Mouse (Mus musculus): ENCODE measurements around the gene Clba1. TPM values are rescaled to one million over a fixed set of nuclear protein-coding genes. Genes with fewer than 3 reads are reported as not detected.

Gene Clba1
- polyA plus RNA-seq, 1 experiment: 77.8 TPM

DNA sequence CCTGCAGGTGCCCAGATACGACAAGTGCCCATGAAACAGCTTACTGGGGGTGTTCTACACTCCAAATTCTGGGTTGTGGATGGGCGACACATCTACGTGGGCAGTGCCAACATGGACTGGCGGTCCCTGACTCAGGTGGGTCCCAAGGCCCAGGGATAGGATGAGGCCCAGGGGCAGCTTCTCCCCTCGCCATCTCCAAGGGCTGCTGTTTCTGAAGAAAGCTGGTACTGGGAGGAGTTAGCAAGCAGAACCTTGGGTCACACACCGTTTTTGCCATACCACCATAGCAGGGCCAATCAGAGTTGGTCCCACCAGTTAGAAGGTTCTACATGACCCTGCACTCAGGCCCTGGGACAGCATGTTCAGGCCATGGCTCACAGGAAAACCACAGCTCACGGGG is 43.7 kb upstream of the Clba1 start:
- no peaks in the 10 kb centered on the region for H3K27me3 ChIP-seq (ENCODE audit: control insufficient read depth, insufficient read depth, low read length)
- no peaks in the 10 kb centered on the region for H3K36me3 ChIP-seq (ENCODE audit: control insufficient read depth, insufficient read depth, low read length)
- TF ChIP-seq CTCF (IDR thresholded peaks at IDR 0.05; ENCODE audit: control insufficient read depth, insufficient read depth, insufficient replicate concordance, low read depth, low read length) (no peak), POLR2A (IDR thresholded peaks at IDR 0.05; ENCODE audit: control insufficient read depth, low read depth, low read length) (no peak)
- no peak overlapping the region for H3K27ac ChIP-seq (ENCODE audit: control insufficient read depth, insufficient read depth, low read depth, low read length)
- H3K4me1 ChIP-seq (ENCODE audit: control insufficient read depth, insufficient read depth, low read length): peaks cover 8% of the 10 kb centered on the region
- H3K4me3 ChIP-seq (ENCODE audit: control insufficient read depth, low read depth, low read length): no peak overlapping the region

DNA sequence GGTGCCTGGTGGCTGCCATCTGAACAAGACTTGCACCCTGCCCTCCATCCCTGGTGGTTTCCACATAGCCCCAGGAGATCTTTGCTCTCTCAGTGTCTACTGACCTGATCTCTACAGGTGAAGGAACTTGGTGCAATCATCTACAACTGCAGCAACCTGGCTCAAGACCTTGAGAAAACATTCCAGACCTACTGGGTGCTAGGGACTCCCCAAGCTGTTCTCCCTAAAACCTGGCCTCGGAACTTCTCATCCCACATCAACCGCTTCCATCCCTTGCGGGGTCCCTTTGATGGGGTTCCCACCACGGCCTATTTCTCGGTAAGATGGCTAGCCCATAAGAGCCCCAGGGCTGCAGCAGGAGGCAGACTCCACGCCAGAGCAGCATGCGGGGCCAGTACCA is 42.2 kb upstream of the Clba1 start:
- Histone ChIP-seq H3K27me3 (ENCODE audit: control insufficient read depth, insufficient read depth, low read length) (no peaks in the 10 kb centered on the region), H3K4me3 (ENCODE audit: control insufficient read depth, low read depth, low read length) (no peak overlapping the region), H3K27ac (ENCODE audit: control insufficient read depth, insufficient read depth, low read depth, low read length) (no peak overlapping the region), H3K4me1 (ENCODE audit: control insufficient read depth, insufficient read depth, low read length) (no peaks in the 10 kb centered on the region), H3K36me3 (ENCODE audit: control insufficient read depth, insufficient read depth, low read length) (no peaks in the 10 kb centered on the region)
- TF ChIP-seq POLR2A (IDR thresholded peaks at IDR 0.05; ENCODE audit: control insufficient read depth, low read depth, low read length) (no peak), CTCF (IDR thresholded peaks at IDR 0.05; ENCODE audit: control insufficient read depth, insufficient read depth, insufficient replicate concordance, low read depth, low read length) (no peak)

DNA sequence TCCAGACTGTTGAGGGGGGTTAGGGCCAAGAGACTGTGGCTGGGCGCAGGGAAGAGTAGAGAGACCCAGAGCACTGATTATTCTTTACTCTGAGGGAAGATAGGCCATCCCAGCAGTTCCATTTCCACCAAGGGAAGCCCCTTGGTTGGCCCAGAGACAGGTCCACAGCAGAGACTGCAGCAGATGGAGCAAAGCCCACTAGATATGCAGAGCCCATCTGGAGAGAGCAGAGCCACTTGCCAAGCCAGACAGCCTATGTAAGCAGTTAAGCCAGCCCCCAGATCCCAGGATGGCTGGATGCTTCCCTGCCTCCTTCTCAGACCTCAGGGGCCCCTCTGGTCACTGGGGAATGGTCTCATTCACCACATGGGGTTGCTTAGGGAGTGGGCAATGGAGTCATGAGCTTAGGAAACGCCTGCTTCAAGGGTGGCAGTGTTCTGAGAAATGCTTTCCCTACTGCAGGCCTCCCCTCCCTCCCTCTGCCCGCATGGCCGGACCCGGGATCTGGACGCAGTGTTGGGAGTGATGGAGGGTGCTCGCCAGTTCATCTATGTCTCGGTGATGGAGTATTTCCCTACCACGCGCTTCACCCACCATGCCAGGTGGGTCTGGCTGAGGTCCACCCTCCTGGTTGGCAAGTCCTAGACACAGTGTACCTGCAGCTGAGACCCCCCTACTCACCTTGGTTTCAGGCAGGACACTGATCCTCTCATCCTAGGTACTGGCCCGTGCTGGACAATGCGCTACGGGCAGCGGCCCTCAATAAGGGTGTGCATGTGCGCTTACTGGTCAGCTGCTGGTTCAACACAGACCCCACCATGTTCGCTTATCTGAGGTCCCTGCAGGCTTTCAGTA is 41.5 kb upstream of the Clba1 start:
- Histone ChIP-seq H3K27me3 (ENCODE audit: control insufficient read depth, insufficient read depth, low read length) (no peaks in the 10 kb centered on the region), H3K27ac (ENCODE audit: control insufficient read depth, insufficient read depth, low read depth, low read length) (no peak overlapping the region), H3K36me3 (ENCODE audit: control insufficient read depth, insufficient read depth, low read length) (no peaks in the 10 kb centered on the region), H3K4me1 (ENCODE audit: control insufficient read depth, insufficient read depth, low read length) (no peaks in the 10 kb centered on the region), H3K4me3 (ENCODE audit: control insufficient read depth, low read depth, low read length) (no peak overlapping the region)
- TF ChIP-seq POLR2A (IDR thresholded peaks at IDR 0.05; ENCODE audit: control insufficient read depth, low read depth, low read length) (no peak), CTCF (IDR thresholded peaks at IDR 0.05; ENCODE audit: control insufficient read depth, insufficient read depth, insufficient replicate concordance, low read depth, low read length) (no peak)

DNA sequence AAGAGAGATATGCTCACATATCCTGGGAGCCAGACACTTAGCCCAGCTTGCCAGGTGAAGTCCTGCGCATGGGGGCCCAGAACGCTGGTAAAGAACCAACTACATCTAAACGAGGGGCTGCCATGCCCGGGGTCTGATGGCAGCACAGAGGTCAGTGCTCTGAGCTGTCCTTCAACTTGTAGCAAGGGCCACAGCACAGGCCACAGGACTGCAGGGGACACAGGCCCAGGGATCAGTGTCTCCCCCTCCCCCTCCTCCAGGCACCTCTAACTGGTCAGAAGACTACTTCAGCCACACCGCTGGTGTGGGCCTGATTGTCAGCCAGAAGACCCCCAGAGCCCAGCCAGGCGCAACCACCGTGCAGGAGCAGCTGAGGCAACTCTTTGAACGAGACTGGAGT is 40.6 kb upstream of the Clba1 start:
- no peaks in the 10 kb centered on the region for H3K4me1 ChIP-seq (ENCODE audit: control insufficient read depth, insufficient read depth, low read length)
- no peaks in the 10 kb centered on the region for H3K27me3 ChIP-seq (ENCODE audit: control insufficient read depth, insufficient read depth, low read length)
- TF ChIP-seq POLR2A (IDR thresholded peaks at IDR 0.05; ENCODE audit: control insufficient read depth, low read depth, low read length) (no peak), CTCF (IDR thresholded peaks at IDR 0.05; ENCODE audit: control insufficient read depth, insufficient read depth, insufficient replicate concordance, low read depth, low read length) (no peak)
- no peak overlapping the region for H3K4me3 ChIP-seq (ENCODE audit: control insufficient read depth, low read depth, low read length)
- no peaks in the 10 kb centered on the region for H3K36me3 ChIP-seq (ENCODE audit: control insufficient read depth, insufficient read depth, low read length)
- H3K27ac ChIP-seq (ENCODE audit: control insufficient read depth, insufficient read depth, low read depth, low read length): no peak overlapping the region

DNA sequence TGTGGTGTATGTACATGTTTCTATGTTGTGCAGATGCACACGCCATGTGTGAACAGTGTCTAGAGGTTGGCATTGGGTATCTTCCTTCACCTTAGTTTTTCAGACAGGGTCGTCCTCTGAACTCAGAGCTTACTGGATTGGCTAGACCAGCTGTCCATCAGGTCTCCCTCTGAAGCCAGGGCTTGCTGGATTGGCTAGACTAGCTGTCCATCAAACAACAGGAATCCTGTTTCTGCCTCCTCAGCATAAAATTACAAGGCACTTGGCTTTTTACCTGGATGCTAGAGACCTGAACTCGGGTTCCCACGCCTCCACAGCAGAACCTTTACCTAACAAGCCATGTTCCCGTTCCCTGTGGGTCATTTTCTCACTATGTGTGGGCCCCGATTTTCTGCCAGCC is 39.7 kb upstream of the Clba1 start:
- TF ChIP-seq CTCF (IDR thresholded peaks at IDR 0.05; ENCODE audit: control insufficient read depth, insufficient read depth, insufficient replicate concordance, low read depth, low read length) (no peak), POLR2A (IDR thresholded peaks at IDR 0.05; ENCODE audit: control insufficient read depth, low read depth, low read length) (no peak)

DNA sequence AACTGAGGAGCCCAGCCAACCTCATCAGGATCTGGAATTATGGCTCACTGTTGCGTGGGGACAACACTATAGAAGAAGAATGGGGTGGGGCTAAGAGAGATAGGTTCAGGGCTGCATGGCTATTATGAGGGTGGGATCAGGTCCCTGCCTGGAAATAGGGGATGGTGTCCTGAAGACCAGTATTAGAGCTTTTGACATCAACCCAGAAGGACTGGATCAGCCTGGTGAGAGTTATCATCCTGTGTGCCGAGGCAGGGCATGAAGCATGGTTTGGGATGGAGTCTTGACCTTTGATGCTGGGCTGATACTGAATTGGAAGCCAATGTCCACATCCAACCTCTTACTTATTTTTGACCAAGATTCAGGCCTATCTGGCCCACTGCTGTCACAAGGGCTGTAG is 39.0 kb upstream of the Clba1 start:
- Histone ChIP-seq H3K27ac (ENCODE audit: control insufficient read depth, insufficient read depth, low read depth, low read length) (no peak overlapping the region), H3K4me1 (ENCODE audit: control insufficient read depth, insufficient read depth, low read length) (no peaks in the 10 kb centered on the region), H3K4me3 (ENCODE audit: control insufficient read depth, low read depth, low read length) (no peak overlapping the region), H3K27me3 (ENCODE audit: control insufficient read depth, insufficient read depth, low read length) (no peaks in the 10 kb centered on the region), H3K36me3 (ENCODE audit: control insufficient read depth, insufficient read depth, low read length) (no peaks in the 10 kb centered on the region)
- TF ChIP-seq POLR2A (IDR thresholded peaks at IDR 0.05; ENCODE audit: control insufficient read depth, low read depth, low read length) (no peak), CTCF (IDR thresholded peaks at IDR 0.05; ENCODE audit: control insufficient read depth, insufficient read depth, insufficient replicate concordance, low read depth, low read length) (no peak)

More for the DNA sequence above, 39.7 kb upstream of the Clba1 start:
- Histone ChIP-seq H3K27ac (ENCODE audit: control insufficient read depth, insufficient read depth, low read depth, low read length) (no peak overlapping the region), H3K4me1 (ENCODE audit: control insufficient read depth, insufficient read depth, low read length) (no peaks in the 10 kb centered on the region), H3K27me3 (ENCODE audit: control insufficient read depth, insufficient read depth, low read length) (no peaks in the 10 kb centered on the region), H3K36me3 (ENCODE audit: control insufficient read depth, insufficient read depth, low read length) (no peaks in the 10 kb centered on the region), H3K4me3 (ENCODE audit: control insufficient read depth, low read depth, low read length) (no peak overlapping the region)

DNA sequence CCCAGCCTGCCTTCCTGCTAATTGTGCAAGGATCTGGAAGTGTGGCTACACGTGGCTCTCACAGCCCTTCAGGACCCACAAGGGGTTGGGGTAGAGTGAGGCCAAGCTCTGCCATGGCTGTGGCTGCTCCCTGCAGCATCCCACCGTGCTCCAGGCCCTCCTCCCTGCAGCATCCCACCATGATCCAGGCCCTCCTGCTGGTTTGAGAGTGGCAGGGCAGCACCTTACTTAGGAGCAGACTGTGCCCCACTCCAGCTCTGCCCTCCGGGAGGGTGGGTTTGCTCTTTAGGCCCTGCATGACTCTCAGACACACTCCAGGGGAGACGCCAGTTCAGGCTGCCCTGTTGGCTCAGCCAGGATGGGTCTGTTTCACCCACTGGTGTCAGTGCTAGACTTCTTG is 38.3 kb upstream of the Clba1 start:
- Histone ChIP-seq H3K4me1 (ENCODE audit: control insufficient read depth, insufficient read depth, low read length) (no peaks in the 10 kb centered on the region), H3K27me3 (ENCODE audit: control insufficient read depth, insufficient read depth, low read length) (no peaks in the 10 kb centered on the region), H3K4me3 (ENCODE audit: control insufficient read depth, low read depth, low read length) (no peak overlapping the region), H3K36me3 (ENCODE audit: control insufficient read depth, insufficient read depth, low read length) (no peaks in the 10 kb centered on the region), H3K27ac (ENCODE audit: control insufficient read depth, insufficient read depth, low read depth, low read length) (no peak overlapping the region)
- no peak for TF ChIP-seq POLR2A (IDR thresholded peaks at IDR 0.05; ENCODE audit: control insufficient read depth, low read depth, low read length)
- TF ChIP-seq CTCF (IDR thresholded peaks at IDR 0.05; ENCODE audit: control insufficient read depth, insufficient read depth, insufficient replicate concordance, low read depth, low read length): no peak

Data from testis, adult 2 months (tissue).